Mouse (Mus musculus) lung, adult 2 months (tissue): ENCODE data around the gene Pip4k2c.
"Not testable (repeated sequence)": the region's sequence is repeated elsewhere in the genome, so short reads cannot be mapped to it uniquely, and the experiment has no call there.

Experiments used
- CTCF ChIP-seq: fragments of 200-500 bp; IDR thresholded peaks from 2 replicates; pipeline ENCODE4 v1.5.1; 2011; ENCODE audit warnings: mild to moderate bottlenecking, low read length, control low read depth; ENCODE audit not compliant: insufficient read depth
- POLR2A ChIP-seq: fragments of 200-500 bp; IDR thresholded peaks from 2 replicates; pipeline ENCODE4 v1.6.1; 2011; ENCODE audit warnings: low read depth, mild to moderate bottlenecking, control low read depth, low read length, borderline replicate concordance; ENCODE audit errors: extremely low read depth

- not testable (repeated sequence) for TF ChIP-seq POLR2A, CTCF
Measured at GRCm38 (mm10) chr10:127192057-127192328, 19.4 kb downstream of the Pip4k2c start.
